Mouse (Mus musculus): ENCODE data around the gene Prkd2.

DNA sequence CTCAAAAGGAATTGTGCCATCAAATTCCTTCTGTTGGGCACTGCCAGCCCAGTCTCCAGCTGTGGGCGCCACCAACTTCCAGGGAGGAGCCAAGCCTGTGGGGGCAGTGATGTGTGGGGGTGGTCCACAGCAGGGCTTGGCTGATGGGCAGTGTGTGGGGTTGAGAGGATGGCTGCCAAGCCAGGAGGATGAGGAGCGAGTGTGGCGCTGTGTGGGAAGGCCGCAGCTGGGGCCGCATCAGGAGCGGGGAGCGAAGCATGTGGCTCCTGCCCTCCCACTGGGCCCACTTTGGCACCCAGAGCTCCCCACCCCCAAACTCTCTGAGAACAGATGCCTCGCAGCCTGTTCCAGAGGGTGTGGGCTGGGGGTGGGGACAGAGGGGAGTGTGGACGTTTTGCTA is 75.3 kb downstream of the Prkd2 start:
- TF ChIP-seq CTCF (IDR thresholded peaks at IDR 0.05; ENCODE audit: insufficient read depth, low read length) (no peak), POLR2A (IDR thresholded peaks at IDR 0.05; ENCODE audit: borderline replicate concordance, extremely low read depth, low read depth, low read length) (no peak)
